Mouse (Mus musculus) bone marrow, adult 2 months (tissue): Measurements from ENCODE around the gene Acad8.

Source experiments
- CTCF ChIP-seq: fragments of 200-500 bp; IDR thresholded peaks from 2 replicates; pipeline ENCODE4 v1.5.1; 2011; ENCODE audit warnings: low read length, control low read depth; ENCODE audit not compliant: control insufficient read depth, insufficient read depth
- POLR2A ChIP-seq: fragments of 200-500 bp; IDR thresholded peaks from 2 replicates; pipeline ENCODE4 v1.6.1; 2011; ENCODE audit warnings: low read depth, mild to moderate bottlenecking, control low read depth, low read length, borderline replicate concordance; ENCODE audit not compliant: control insufficient read depth

- TF ChIP-seq POLR2A: no peak
- TF ChIP-seq CTCF: no peak
Observed at GRCm38 (mm10) chr9:27005933-27006332, 6.6 kb upstream of the Acad8 start.
